Mouse (Mus musculus): Measurements from ENCODE around the gene Slx4.
"Not testable (repeated sequence)": the region's sequence is repeated elsewhere in the genome, so short reads cannot be mapped to it uniquely, and the experiment has no call there.

Slx4 gene

GRCm38 (mm10) chr16:4003489-4004398 is at the start of gene Slx4:
Gene Slx4, minus strand, starts transcription at chr16:4003770.
- peak; percentile 98 for DNase-seq

DNA sequence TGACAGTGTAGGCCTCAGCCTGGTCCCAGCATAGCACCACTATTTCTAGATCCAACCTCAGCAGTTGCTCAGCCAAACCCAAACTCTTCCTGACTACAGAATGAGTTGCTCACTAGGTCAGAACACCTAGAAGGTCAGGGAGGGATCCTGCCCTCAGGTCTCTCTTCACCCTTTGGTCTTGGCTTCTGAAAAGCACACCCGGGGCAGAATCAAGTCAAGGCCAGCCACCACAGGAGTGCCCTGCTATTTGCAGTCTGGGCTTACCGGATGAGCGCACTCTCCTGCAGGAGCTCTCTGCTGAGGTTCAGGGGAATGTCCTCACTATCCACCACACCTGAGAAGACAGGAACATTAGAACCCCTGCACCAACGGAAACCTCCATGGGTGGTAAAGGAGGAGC is 49.0 kb upstream of the Slx4 start:
- no peak for DNase-seq

GRCm38 (mm10) chr16:4045524-4045923 is 42.0 kb upstream of the Slx4 start:
- no peak for DNase-seq

DNA sequence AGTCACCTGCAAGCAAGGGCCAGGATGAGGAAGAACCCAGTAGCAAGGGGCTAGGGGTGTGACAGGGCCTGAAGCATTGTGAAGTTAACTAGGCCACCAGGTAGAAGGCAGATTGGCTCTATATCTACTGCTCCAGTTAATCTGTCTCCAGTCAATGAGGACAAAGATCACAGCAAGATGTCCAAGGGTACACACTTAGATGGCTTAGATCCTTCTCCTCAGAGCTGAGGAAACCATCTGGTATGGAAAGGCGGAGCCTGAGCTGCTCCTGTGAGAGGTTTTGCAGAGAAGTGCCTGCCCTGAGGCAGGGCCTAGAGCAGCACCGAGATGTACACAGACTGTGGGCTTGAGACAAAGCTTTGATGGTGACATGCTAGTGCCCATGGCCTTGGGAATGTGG is 40.5 kb upstream of the Slx4 start:
- no peak for DNase-seq

- DNase-seq = no peak
Observed at GRCm38 (mm10) chr16:4041646-4042045, 38.1 kb upstream of the Slx4 start.

- DNase-seq = no peak
Observed at GRCm38 (mm10) chr16:4040206-4040605, 36.6 kb upstream of the Slx4 start.

- no peak for DNase-seq
Observed at GRCm38 (mm10) chr16:4037690-4038089, 34.1 kb upstream of the Slx4 start.

GRCm38 (mm10) chr16:4036807-4037206 is 33.2 kb upstream of the Slx4 start, which contains the start of gene Dnase1:
Gene Dnase1, plus strand, starts transcription at chr16:4036942.
- no peak for DNase-seq

GRCm38 (mm10) chr16:4035575-4035974 is 32.0 kb upstream of the Slx4 start:
- DNase-seq = no peak

DNA sequence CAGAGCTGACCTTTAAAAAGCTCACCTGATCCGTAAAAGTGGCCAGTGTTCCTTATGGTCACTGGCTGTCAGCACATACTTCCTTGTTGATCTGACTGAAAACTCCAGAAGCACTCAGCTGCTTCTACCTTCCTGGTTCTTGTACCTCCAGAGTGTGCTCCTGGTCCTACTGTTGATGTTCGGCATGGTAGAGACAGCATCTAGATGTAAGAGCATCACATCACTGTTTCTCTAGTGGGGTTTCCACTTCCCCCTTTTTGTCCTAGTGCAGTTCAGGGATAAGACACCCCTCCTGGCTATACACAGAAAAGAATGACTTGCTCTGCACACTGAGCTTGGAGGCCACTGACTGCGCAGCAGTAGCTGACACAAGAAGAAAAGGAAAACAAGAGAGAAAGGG is 30.9 kb upstream of the Slx4 start:
- no peak for DNase-seq

GRCm38 (mm10) chr16:4033971-4034370 is 30.4 kb upstream of the Slx4 start:
- no peak for DNase-seq

- DNase-seq = no peak
Observed at GRCm38 (mm10) chr16:4032341-4032748, 28.8 kb upstream of the Slx4 start.

- peak; percentile 51 for DNase-seq
Observed at GRCm38 (mm10) chr16:4031441-4032274, 28.1 kb upstream of the Slx4 start.

DNA sequence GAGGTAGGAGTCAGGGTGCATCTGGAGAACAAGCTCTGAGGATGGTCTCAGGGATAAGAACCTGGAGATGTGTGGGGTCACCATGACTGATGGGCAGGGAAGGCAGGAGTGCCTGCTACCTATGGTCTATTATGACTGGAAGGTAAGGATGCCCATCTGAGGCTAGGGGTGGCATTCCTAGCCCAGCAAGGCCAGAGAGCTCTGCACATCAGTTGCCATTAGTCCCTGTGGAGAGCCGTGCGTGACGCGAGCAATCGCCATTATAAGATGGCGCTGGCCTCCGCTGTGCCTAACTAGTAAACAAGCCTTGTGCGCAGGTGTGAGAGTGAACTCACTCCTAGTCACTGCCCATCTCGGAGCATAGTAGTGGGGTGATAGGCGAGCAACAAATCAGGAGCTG is 26.9 kb upstream of the Slx4 start:
- no peak for DNase-seq

- peak; percentile 94 for DNase-seq
Observed at GRCm38 (mm10) chr16:4029371-4029841, 25.8 kb upstream of the Slx4 start.

- DNase-seq = peak; percentile 70
Observed at GRCm38 (mm10) chr16:4027211-4027610, 23.6 kb upstream of the Slx4 start.

DNA sequence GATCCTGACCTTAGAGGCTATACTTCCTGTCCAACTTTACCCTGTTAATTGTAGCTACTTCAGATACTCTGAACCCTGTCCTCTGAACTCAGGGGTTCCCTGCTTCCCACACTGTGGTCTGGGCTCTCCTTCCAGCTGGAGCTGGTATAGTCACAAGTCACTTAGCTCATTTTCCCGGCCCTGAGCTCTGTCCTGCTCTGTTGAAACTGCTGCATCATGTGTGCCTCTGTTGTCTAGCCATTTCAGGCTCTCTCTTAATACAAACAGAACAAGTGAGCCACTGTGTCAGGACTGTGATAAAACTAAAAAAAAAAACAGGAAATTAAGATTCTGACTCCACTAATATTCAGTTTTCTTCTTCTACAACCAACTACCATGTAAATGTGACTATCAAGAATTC is 23.1 kb upstream of the Slx4 start:
- DNase-seq = no peak

DNA sequence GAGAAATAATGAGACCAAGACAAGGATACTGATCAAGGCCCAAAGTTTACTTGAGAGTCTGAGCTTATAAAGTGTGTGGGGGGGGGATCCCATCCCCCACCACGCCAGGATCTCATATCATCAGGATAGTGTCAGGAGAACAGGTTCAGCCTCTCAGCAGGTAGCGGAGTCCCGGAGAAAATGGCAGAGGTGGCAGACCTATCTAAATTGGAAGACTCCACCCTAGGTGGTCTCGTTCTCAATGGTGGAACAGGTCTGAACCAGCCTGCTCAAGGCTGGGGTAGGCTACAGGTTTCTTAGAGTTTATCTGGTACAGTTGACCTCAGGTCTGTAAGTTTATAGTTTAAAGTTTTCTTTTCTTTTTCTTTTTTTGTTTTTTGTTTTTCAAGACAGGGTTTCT is 19.1 kb upstream of the Slx4 start:
- DNase-seq = no peak

GRCm38 (mm10) chr16:4021241-4021640 is 17.7 kb upstream of the Slx4 start:
- no peak for DNase-seq

DNA sequence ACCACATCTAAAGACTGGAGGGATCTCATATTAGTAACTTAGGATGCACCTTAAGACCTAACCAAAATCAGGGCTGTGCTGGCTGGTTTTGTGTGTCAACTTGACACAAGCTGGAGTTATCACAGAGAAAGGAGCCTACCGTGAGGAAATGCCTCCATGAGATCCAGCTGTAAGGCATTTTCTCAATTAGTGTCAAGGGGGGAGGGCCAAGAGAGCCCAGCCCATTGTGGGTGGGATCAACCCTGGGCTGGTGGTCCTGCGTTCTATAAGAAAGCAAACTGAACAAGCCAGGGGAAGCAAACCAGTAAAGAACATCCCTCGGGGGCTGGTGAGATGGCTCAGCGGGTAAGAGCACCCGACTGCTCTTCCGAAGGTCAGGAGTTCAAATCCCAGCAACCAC is 13.9 kb upstream of the Slx4 start:
- DNase-seq = not testable (repeated sequence)

DNA sequence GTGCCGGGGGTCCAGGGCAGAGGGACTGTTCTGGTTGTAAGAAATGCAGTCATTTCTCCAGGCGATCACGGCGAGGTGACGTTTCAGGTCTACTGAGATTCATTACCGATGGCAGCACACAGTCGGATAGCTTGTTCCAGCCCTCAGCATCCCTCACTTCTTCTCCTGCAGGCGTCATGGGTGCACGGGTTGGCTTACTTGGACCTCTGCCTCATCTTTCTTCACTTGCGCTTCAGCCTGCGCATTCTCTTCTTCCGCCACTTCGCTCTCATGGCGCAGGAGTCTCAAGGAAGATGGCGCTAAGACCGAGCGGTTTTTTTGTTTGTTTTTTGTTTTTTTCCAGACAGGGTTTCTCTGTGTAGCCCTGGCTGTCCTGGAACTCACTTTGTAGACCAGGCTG is 13.2 kb upstream of the Slx4 start:
- DNase-seq = not testable (repeated sequence)

DNA sequence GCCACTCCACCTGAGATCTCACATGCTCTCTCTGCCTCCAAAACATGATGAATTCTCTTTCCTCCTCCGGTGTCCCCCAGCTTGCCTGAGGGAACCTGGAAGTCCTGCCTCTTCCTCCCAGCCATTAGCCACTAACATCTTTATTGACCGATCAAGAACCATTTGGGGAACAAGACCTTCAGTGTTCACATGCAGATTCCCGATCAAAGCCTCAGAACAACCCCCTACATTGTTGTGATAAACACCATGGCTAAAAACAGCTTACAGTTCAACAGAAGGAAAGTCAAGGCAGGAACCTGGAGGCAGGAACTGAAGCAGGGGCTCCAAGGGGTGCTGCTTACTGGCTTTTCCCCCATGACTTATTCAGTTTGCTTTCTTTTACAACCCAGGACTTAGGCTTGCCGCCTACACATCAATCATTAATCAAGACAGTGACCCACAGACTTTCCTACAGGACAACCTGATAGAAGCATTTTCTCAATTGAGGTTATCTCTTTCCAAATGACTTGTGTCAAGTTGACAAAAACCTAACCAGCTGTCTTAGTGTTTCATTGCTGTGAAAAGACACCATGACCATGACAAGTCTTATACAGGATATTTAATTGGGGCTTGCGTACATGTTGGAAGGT is 10.6 kb upstream of the Slx4 start:
- DNase-seq = no peak

GRCm38 (mm10) chr16:4012882-4013570 is 9.5 kb upstream of the Slx4 start:
- DNase-seq = no peak
